Mouse (Mus musculus) layer of hippocampus, postnatal 36 days (tissue): Measurements from ENCODE around the gene Cldn34d. TPM values are rescaled to one million over a fixed set of nuclear protein-coding genes. Genes with fewer than 3 reads are reported as not detected.

Experiments used
- DNase-seq, 2 experiments: peaks; one replicate each; pipeline ENCODE4 v3.0.0; 2022
- total RNA-seq, 2 experiments: library from RNA; stranded (reverse); gene quantifications; 2 replicates each; pipeline ENCODE4 v1.2.3; 2021

Gene Cldn34d
- total RNA-seq: not detected

DNA sequence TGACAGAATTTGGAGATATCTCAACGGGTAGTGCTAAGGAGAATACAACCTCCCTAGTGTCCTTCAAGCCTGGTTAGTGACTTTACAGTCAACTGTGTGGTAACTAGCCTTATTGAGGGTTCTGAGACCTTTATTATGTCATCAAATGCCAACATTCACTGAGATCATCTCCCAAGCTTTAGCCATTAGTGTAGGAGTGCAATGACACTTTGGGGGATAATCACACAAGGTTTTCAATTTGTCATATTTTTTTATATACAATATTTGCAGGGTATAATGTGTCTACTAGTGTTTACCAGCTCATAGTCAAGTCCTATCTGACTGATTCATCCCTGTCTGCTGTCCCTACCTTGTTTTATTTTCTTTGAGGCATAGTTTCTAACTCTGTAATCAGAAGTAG, at the start of gene Cldn34d:
TSS of gene Cldn34d (minus strand) at position 101 of the 400 bp plus-strand sequence.
- no peak for DNase-seq

DNA sequence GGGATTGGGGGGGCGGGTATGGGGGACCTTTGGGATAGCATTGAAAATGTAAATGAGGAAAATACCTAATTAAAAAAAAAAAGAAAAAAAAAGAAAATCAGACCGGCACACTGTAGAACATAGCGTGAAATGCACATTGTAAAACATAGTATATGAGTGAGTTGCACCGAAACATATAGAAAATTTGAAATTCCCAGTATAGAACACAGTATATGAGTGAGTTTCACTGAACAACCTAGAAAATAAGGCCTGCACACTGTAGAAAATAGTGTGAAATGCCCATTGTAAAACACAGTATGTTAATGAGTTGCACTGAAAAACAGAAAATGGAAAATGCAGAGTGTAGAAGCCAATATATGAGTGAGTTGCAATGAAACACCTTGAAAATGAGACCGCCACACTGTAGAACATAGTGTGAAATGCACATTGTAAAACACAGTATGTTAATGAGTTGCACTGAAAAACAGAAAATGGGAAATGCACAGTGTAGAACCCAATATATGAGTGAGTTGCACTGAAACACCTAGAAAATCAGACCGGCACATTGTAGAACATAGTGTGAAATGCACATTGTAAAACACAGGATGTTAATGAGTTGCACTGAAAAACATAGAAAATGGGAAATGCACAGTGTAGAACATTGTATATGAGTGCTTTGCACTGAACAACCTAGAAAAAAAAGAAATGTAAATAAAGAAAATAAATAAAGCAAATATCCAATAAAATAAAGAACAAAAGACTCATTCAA, 4.1 kb downstream of the Cldn34d start:
- DNase-seq: no peak

Other genes with a start within 250 kb of the Cldn34d start
- gene Cldn34b4, start 209.6 kb downstream of the Cldn34d start, total RNA-seq: not detected